Mouse (Mus musculus) urinary bladder, postnatal 36 days (tissue): ENCODE measurements around the gene 6330409D20Rik.

Experiments used
- DNase-seq, 2 experiments: peaks; one replicate each; pipeline ENCODE4 v3.0.0; 2022; ENCODE audit warnings: low spot score in 2 of 2, mixed read lengths in 1 of 2

6330409D20Rik gene

GRCm38 (mm10) chr2:32699680-32700079 is 41.1 kb downstream of the 6330409D20Rik start:
- no peak for DNase-seq

DNA sequence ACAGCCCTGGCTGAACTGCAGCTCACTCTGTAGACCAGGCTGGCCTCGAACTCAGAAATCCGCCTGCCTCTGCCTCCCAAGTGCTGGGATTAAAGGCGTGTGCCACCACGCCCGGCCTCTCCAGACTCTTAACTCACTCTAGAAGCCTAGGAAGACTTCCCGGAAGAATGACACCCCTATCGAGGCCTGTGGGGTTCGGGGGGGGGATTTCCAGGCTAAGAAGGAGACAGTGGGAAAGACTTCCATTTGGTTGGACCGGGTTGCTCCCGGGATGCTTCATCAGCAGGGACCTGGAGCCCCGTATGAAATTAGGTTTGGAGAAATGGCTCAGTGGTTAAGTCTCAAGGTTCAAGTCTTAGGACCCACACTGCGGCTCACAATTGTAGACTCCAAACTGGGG is 46.1 kb downstream of the 6330409D20Rik start:
- DNase-seq = no peak

DNA sequence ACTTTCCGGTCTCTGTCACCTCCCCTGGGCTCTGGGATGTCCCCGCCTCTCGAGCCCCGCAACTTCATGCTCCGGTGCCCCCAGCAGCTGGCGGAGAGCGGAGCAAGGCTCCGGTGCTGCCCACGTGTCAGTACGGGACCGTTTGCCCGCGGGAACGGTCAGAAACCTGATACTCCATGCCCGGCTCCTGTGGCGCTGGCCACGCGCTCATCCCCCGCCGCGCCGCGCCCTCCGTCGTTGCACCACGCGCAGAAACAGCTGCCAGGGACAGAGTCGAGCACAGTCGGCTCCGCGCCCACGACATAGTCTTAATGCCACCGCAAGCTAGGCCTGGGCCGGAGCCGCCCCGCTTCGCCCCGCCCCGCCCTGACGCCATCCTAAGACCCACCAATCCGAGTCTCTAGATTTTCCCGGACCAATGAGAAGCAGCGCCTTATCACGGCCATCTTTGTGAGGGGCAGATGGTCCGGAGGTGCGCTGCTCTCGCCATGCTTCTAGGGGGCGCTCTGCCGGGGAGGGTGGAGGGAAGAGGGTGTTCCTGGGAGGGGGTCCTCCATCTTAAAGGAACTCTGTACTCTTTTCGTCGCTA is 46.9 kb downstream of the 6330409D20Rik start:
- peak; percentile 87 to 94 for DNase-seq

DNA sequence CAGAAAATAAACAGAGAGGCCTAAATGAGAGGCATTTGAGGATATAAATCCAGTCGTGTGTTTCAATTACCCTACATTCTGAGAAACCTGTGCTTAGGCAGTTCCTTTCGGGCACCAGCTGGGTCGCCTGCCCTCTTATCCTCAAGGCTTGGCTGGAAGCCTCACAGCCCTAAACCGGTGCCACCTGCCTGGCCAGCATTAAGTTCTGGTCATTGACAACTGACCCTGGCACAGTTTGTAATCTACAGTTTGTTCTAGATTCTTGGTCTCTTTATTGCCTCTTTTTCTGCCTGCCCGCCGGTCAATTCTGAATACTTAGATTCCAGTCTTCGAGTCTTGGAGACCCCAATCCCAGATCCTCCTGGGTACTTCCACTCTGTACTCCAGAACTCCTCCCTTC is 47.5 kb downstream of the 6330409D20Rik start:
- DNase-seq = no peak

- no peak for DNase-seq
These were observed 48.3 kb downstream of the 6330409D20Rik start for GRCm38 (mm10) chr2:32692496-32692895.

DNA sequence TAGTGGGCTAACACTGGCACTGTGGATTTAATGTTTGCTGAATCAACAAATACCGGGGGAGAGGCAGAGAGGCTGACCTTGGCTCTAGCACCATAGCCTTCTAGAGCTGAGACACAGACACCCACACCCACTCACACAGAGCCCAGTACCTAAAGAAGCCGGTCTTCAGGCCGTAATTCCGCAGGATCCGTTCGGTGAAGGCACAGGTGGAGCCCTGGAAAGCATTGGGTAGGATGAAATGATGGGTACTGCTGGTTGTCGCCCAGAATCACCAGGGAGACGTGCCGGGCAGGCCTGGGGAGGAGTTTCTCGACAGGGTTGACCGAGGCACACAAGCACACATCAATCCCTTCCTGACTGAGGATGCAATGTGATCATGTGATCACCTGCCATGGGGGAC is 49.8 kb downstream of the 6330409D20Rik start:
- DNase-seq = no peak

DNA sequence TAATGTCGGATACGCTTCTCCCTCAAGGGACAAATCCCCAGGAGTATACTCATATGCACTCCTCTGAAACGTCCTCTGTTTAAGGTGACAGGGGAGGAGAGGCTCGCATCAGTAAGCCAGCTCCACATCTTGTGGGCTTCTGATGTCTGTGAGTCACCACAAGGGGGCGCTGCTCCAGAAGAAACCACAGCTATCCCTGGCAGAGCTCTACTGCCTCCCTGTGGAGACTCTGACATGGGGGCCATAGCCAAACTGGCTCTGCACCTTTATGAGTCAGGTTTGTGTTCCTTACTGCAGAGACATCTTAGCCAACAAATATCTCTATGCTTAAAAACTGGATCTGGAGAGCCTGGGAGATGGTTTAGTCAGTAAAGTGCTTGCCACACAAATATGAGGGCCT is 51.4 kb downstream of the 6330409D20Rik start:
- DNase-seq = peak; percentile 85 to 90

- no peak for DNase-seq
These were observed 53.3 kb downstream of the 6330409D20Rik start for GRCm38 (mm10) chr2:32687562-32687961.

GRCm38 (mm10) chr2:32686640-32687039 is 54.2 kb downstream of the 6330409D20Rik start:
- DNase-seq = no peak

- no peak for DNase-seq
These were observed 55.0 kb downstream of the 6330409D20Rik start for GRCm38 (mm10) chr2:32685807-32686206.

- no peak for DNase-seq
These were observed 56.0 kb downstream of the 6330409D20Rik start for GRCm38 (mm10) chr2:32684681-32685428.

- no peak for DNase-seq
These were observed 57.1 kb downstream of the 6330409D20Rik start for GRCm38 (mm10) chr2:32683701-32684100.

DNA sequence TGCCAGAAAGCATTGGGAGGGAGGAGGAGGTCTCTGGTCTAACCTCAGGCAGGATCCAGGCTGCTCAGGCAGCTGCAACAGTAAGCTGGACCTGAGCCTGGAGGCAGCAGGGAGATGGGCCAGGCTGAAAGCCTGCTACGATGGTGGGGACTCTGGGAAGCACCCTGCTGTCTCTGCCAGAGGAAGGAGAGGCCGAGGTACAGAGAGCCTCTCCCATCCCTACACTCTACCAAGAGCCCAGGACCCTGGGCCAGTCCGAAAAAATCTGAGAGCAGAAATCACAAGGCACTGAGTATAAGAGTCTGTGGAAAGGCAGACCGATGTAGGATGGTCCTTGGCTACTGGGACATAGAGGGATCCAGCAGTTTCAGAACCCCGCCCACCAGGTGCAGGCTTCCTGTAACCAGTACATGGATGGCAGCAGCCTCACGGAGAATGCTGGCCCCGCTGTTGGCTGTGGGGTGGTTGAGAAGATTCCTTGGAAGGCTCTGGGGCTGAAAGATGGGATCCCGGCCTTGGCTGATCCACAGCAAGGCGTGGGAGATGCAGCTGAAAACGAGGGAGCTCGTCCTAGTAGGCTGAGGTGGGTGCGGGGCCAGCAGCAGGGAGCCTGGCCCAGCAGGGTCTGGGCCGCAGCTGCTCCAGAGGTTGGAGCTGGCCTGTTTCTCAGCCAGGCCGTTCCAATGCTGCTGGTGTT is 57.9 kb downstream of the 6330409D20Rik start:
- no peak for DNase-seq
